Mouse (Mus musculus): Measurements from ENCODE around the gene Ypel4. TPM values are rescaled to one million over a fixed set of nuclear protein-coding genes. Genes with fewer than 3 reads are reported as not detected.

Ypel4 gene
- 1 to 10 TPM; 2.8 to 5.0 TPM for total RNA-seq (2021)
- long read RNA-seq, experiment 1, partial matches to known transcripts = 2 of 5 reads
- long read RNA-seq, experiment 1, other reads (novel, unspliced or antisense) = 0 of 5 reads
- long read RNA-seq, experiment 2, partial matches to known transcripts = 0 of 1 reads
- long read RNA-seq, experiment 2, other reads (novel, unspliced or antisense) = 0 of 1 reads

- DNase-seq = peak; percentile 76 to 83
Observed at GRCm38 (mm10) chr2:84733579-84734300, at the start of gene Ypel4. Ypel4 (plus strand) TSS chr2:84734058.

GRCm38 (mm10) chr2:84688080-84688844 lies 45.6 kb upstream of the Ypel4 start:
- no peak for DNase-seq

GRCm38 (mm10) chr2:84690050-84690449 lies 43.8 kb upstream of the Ypel4 start:
- DNase-seq = no peak

GRCm38 (mm10) chr2:84695007-84695695 lies 38.7 kb upstream of the Ypel4 start:
- DNase-seq = no peak

- no peak for DNase-seq
Observed at GRCm38 (mm10) chr2:84703497-84703896, 30.4 kb upstream of the Ypel4 start.

- DNase-seq = no peak
Observed at GRCm38 (mm10) chr2:84704329-84704728, 29.5 kb upstream of the Ypel4 start.

GRCm38 (mm10) chr2:84705295-84705694 lies 28.6 kb upstream of the Ypel4 start:
- DNase-seq = no peak

GRCm38 (mm10) chr2:84707523-84707922 lies 26.3 kb upstream of the Ypel4 start:
- DNase-seq = no peak

- DNase-seq = no peak
Observed at GRCm38 (mm10) chr2:84711898-84712297, 22.0 kb upstream of the Ypel4 start.

- no peak for DNase-seq
Observed at GRCm38 (mm10) chr2:84714422-84714810, 19.4 kb upstream of the Ypel4 start.

GRCm38 (mm10) chr2:84714811-84715561 lies 18.9 kb upstream of the Ypel4 start, which contains the start of gene Zdhhc5:
Zdhhc5 (minus strand) TSS chr2:84715180.
- peak; percentile 99 for DNase-seq

- peak; percentile 82 to 83 for DNase-seq
Observed at GRCm38 (mm10) chr2:84715562-84716361, 18.1 kb upstream of the Ypel4 start.

GRCm38 (mm10) chr2:84716423-84717355 lies 17.2 kb upstream of the Ypel4 start:
- DNase-seq = no peak

GRCm38 (mm10) chr2:84717357-84717756 lies 16.5 kb upstream of the Ypel4 start:
- no peak for DNase-seq

- no peak for DNase-seq
Observed at GRCm38 (mm10) chr2:84720718-84721117, 13.1 kb upstream of the Ypel4 start.

GRCm38 (mm10) chr2:84721182-84721581 lies 12.7 kb upstream of the Ypel4 start:
- no peak for DNase-seq

- no peak for DNase-seq
Observed at GRCm38 (mm10) chr2:84723856-84724255, 10.0 kb upstream of the Ypel4 start.

GRCm38 (mm10) chr2:84725770-84726169 lies 8.1 kb upstream of the Ypel4 start:
- no peak for DNase-seq

- no peak for DNase-seq
Observed at GRCm38 (mm10) chr2:84726716-84727115, 7.1 kb upstream of the Ypel4 start.
